Mouse (Mus musculus) heart, postnatal 0 days (tissue): Measurements from ENCODE around the gene Robo1.

Experiments
- CTCF ChIP-seq: IDR thresholded peaks from 2 replicates; pipeline ENCODE4 v1.5.1; 2016; ENCODE audit warnings: antibody characterized with exemption, control low read depth, low read depth
- EP300 ChIP-seq: IDR thresholded peaks from 2 replicates; pipeline ENCODE4 v1.6.1; 2016; ENCODE audit warnings: antibody characterized with exemption, low read depth

DNA sequence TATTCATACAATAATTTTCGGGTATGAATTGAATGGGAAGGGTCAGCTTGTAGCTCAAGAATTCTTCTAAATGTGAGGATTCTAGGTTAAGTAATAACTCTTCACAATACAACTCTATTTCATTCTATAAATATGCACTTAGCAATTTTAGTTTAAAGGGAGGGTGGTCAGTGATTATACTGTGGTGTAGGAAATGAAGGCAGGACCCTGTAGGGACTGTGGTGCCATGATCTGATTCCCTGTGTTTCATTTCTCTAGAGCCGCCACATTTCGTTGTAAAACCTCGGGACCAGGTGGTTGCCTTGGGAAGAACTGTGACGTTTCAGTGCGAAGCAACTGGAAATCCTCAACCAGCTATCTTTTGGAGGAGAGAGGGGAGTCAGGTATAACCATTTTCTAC, 651.7 kb downstream of the Robo1 start:
- no peak for TF ChIP-seq EP300
- TF ChIP-seq CTCF = no peak
